ENCODE assay signal across 8 mouse cellular contexts in genomic region chr13:100744036-100744744, GRCm38 (mm10). TPM values are rescaled to one million over a fixed set of nuclear protein-coding genes. Genes with fewer than 3 reads are reported as not detected.
DNase-seq lines count a peak whose midpoint lies in the region; ATAC-seq and TF ChIP-seq lines count a peak whose summit lies in the region.

TSS of gene Mrps36 (minus strand) at chr13:100744659.

- WGBS in heart, embryonic 10.5 days, result under 1% methylated on average over 52 of the region's 52 CpGs
- 1% methylated on average over 52 of the region's 52 CpGs for WGBS in kidney, embryonic 15.5 days

- no peak for TF ChIP-seq POLR2A in bone marrow macrophage, adult 2 months (IDR thresholded peaks at IDR 0.05; ENCODE audit: borderline replicate concordance, low read depth, low read length)
- TF ChIP-seq POLR2A in embryonic fibroblast, embryonic 13.5 days (IDR thresholded peaks at IDR 0.05; ENCODE audit: low read depth, low read length), result peak; percentile 52

- H3K4me2 ChIP-seq in kidney, embryonic 15.5 days, result peak within 1 kb of the TSS; percentile 69

- no peak for TF ChIP-seq CTCF in bone marrow macrophage, adult 2 months (IDR thresholded peaks at IDR 0.05; ENCODE audit: low read depth, low read length)
- TF ChIP-seq CTCF in embryonic fibroblast, embryonic 13.5 days (IDR thresholded peaks at IDR 0.05; ENCODE audit: borderline replicate concordance, insufficient read depth, low read length), result no peak

- peaks cover 19% of the 10 kb centered on the region for H3K4me1 ChIP-seq in bone marrow macrophage, adult 2 months (ENCODE audit: control insufficient read depth, insufficient read depth, low read length)
- 0 out of 2 replicates have a peak, but pooled peaks cover 8% of the 10 kb centered on the region for H3K4me1 ChIP-seq in embryonic fibroblast, embryonic 13.5 days (ENCODE audit: control insufficient read depth, insufficient read depth, low read length)
- peaks cover 12% of the 10 kb centered on the region for H3K4me1 ChIP-seq in heart, embryonic 10.5 days
- H3K4me1 ChIP-seq in kidney, embryonic 15.5 days, result peaks cover 16% of the 10 kb centered on the region

- peak within 1 kb of the TSS; percentile 79 for H3K27ac ChIP-seq in bone marrow macrophage, adult 2 months (ENCODE audit: insufficient read depth, low read depth, low read length)
- peak within 1 kb of the TSS; percentile 85 for H3K27ac ChIP-seq in embryonic fibroblast, embryonic 13.5 days (ENCODE audit: insufficient read depth, low read length)
- peak within 1 kb of the TSS; percentile 99 for H3K27ac ChIP-seq in heart, embryonic 10.5 days
- peak within 1 kb of the TSS; percentile 99 for H3K27ac ChIP-seq in kidney, embryonic 15.5 days

- peak within 1 kb of the TSS; percentile 80 for H3K9ac ChIP-seq in kidney, embryonic 15.5 days

- H3K36me3 ChIP-seq in heart, embryonic 10.5 days, result peaks cover 12% of the 10 kb centered on the region; the same call in 1 of the 2 replicates
- H3K36me3 ChIP-seq in kidney, embryonic 15.5 days, result peaks cover 7% of the 10 kb centered on the region; the same call in 1 of the 2 replicates

- peak; percentile 97 for ATAC-seq in kidney, embryonic 15.5 days (replicated peaks; ENCODE audit: low FRiP score)
- ATAC-seq in monocyte, adult 5-6 weeks (replicated peaks; ENCODE audit: insufficient number of reproducible peaks, low FRiP score, low TSS enrichment, poor library complexity, severe bottlenecking), result peak; percentile 94

- H3K27me3 ChIP-seq in heart, embryonic 10.5 days (ENCODE audit: insufficient read depth, poor library complexity, severe bottlenecking), result no peaks in the 10 kb centered on the region
- H3K27me3 ChIP-seq in kidney, embryonic 15.5 days, result no peaks in the 10 kb centered on the region

- peak within 1 kb of the TSS; percentile 81 for H3K4me3 ChIP-seq in bone marrow macrophage, adult 2 months (ENCODE audit: insufficient read depth, low read length)
- H3K4me3 ChIP-seq in embryonic fibroblast, embryonic 13.5 days (ENCODE audit: insufficient read depth, low read length), result peak within 1 kb of the TSS; percentile 83
- peak within 1 kb of the TSS; percentile 82 for H3K4me3 ChIP-seq in heart, embryonic 10.5 days
- peak within 1 kb of the TSS; percentile 79 for H3K4me3 ChIP-seq in kidney, embryonic 15.5 days (replicated peaks)

- no peaks in the 10 kb centered on the region for H3K9me3 ChIP-seq in heart, embryonic 10.5 days
- H3K9me3 ChIP-seq in kidney, embryonic 15.5 days (replicated peaks), result no peaks in the 10 kb centered on the region

- DNase-seq in A20 (ENCODE audit: low read depth, low spot score) (peak; percentile 96), liver (peak; percentile 98)
- DNase-seq in heart, embryonic 10.5 days (ENCODE audit: low spot score), result peak; percentile 98
- peak; percentile 95 for DNase-seq in spleen, postnatal 4 days (ENCODE audit: low spot score in 2 of 2)

RNA-seq across cellular contexts. Expression of gene Mrps36, which starts in this region (rescaled TPM):
- 68.4 and 89.2 TPM in 2 replicates for polyA plus RNA-seq in bone marrow macrophage, adult 2 months (2012; ENCODE audit: insufficient read depth, insufficient read length, missing spikeins)
- polyA plus RNA-seq in embryonic fibroblast, embryonic 13.5 days (2011; ENCODE audit: insufficient read length, low read depth, missing spikeins), result 62.8 and 64.2 TPM in 2 replicates
- polyA plus RNA-seq in heart, embryonic 10.5 days (2016; fragmentation: Nextera tagmentation; extraction: Ambion mirVana), result 202 and 238 TPM in 2 replicates
- 171 and 186 TPM in 2 replicates for polyA plus RNA-seq in kidney, embryonic 15.5 days (2015; fragmentation: Nextera tagmentation; extraction: Ambion mirVana)
- total RNA-seq in monocyte, adult 5-6 weeks (2017), result 24.7 to 40.9 TPM (median 39.2 TPM) in 3 replicates

Comparison
In these comparisons a context has a peak if more than half of its experiments do, and no peak if none do; other contexts are left out.
1. Peak in every context shown above with its lines: DNase-seq, ATAC-seq, H3K4me3 ChIP-seq and H3K27ac ChIP-seq.